Mouse (Mus musculus) heart, embryonic 12.5 days (tissue): ENCODE measurements around the gene Adgrl3. TPM values are rescaled to one million over a fixed set of nuclear protein-coding genes. Genes with fewer than 3 reads are reported as not detected.

Experiments
- ATAC-seq: fragments of 200-750 bp; cut with Nextera tagmentation; 2 replicates; pipeline ENCODE4 v1.8.0; 2017; ENCODE audit warnings: moderate TSS enrichment, moderate library complexity; ENCODE audit not compliant: insufficient number of reproducible peaks, low FRiP score
- H3K27ac ChIP-seq: fragments of 300-500 bp; sonication (generic); 2 replicates; pipeline ENCODE4 v1.5.1; 2016; ENCODE audit warnings: mild to moderate bottlenecking, moderate library complexity; ENCODE audit not compliant: poor library complexity, severe bottlenecking
- H3K27me3 ChIP-seq: fragments of 300-500 bp; sonication (generic); replicated peaks from 2 replicates; pipeline ENCODE4 v1.6.1; 2016; ENCODE audit warnings: mild to moderate bottlenecking, moderate library complexity
- H3K36me3 ChIP-seq: fragments of 300-500 bp; sonication (generic); 2 replicates; pipeline ENCODE4 v1.6.1; 2016; ENCODE audit warnings: mild to moderate bottlenecking, moderate library complexity
- H3K4me1 ChIP-seq: fragments of 300-500 bp; sonication (generic); replicated peaks from 2 replicates; pipeline ENCODE4 v1.6.1; 2016; ENCODE audit warnings: mild to moderate bottlenecking
- H3K4me2 ChIP-seq: fragments of 300-500 bp; sonication (generic); 2 replicates; pipeline ENCODE4 v1.6.1; 2016; ENCODE audit warnings: mild to moderate bottlenecking, moderate library complexity
- H3K4me3 ChIP-seq: fragments of 300-500 bp; sonication (generic); 2 replicates; pipeline ENCODE4 v1.5.1; 2016; ENCODE audit warnings: mild to moderate bottlenecking
- H3K9ac ChIP-seq: fragments of 300-500 bp; sonication (generic); 2 replicates; pipeline ENCODE4 v1.6.1; 2016; ENCODE audit warnings: mild to moderate bottlenecking, moderate library complexity
- H3K9me3 ChIP-seq: fragments of 300-500 bp; sonication (generic); replicated peaks from 2 replicates; pipeline ENCODE4 v1.6.1; 2016; ENCODE audit warnings: mild to moderate bottlenecking, moderate library complexity
- WGBS: fragments of 180-500 bp; shearing (Covaris S2); methylation state at CpG from one replicate; pipeline ENCODE4 v1.1.7; 2016; 5-methylcytosine and 5-hydroxymethylcytosine counted together
- polyA plus RNA-seq: library from polyadenylated mRNA; unstranded; fragments of >200 nt; fragmentation: Nextera tagmentation; extraction: Ambion mirVana; gene quantifications from 2 replicates; pipeline ENCODE4 v1.2.1, GENCODE M21; 2016

Gene Adgrl3
- polyA plus RNA-seq, 1 experiment from 2014 or later: 9.2 TPM

DNA sequence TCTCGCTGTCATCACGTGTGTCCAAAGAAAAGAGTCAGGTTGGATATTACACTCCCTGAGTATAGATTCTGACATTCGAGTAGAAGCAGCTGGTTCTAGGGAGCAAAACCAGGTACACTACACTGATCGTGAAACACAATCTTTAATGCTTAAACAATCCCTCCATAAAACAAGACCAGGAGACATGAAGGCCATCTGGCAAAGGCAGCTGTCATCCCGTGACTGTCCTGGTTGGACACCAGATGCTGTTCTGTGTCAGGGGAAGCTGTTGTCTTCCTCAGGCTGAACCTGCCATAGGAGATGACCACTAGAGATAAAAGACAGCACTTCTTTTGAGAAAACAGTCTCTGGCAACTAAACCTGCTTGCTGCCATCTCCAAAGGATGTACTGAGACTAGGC lies 228.8 kb downstream of the Adgrl3 start:
- no peak overlapping the region for H3K4me2 ChIP-seq
- no peaks in the 10 kb centered on the region for H3K9me3 ChIP-seq
- H3K27me3 ChIP-seq: no peaks in the 10 kb centered on the region
- no peak overlapping the region for H3K4me3 ChIP-seq
- H3K36me3 ChIP-seq: no peaks in the 10 kb centered on the region
- no peaks in the 10 kb centered on the region for H3K4me1 ChIP-seq
- no peak for ATAC-seq
- WGBS: 71% methylated on average over 5 of the region's 5 CpGs
- H3K9ac ChIP-seq: no peak overlapping the region
- no peak overlapping the region for H3K27ac ChIP-seq

DNA sequence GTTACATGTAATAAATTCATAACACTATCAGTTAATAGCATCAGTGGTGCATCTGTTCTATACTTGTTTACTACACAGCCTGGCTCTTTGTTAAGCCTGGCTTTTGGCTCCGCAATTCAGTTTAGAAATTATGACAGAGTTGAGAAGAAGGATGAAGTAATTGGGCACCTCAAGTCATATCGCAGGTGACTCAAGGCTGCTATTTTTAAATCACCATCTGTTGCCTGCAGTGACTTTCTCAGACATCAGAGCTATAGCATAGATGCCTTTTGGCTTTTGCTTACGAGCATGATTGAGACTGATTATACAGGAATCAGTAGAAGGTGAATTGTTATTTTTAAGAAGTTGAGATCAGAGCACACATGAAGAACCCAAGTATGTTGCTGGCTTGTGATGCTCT lies 236.2 kb downstream of the Adgrl3 start:
- no peak overlapping the region for H3K27ac ChIP-seq
- H3K36me3 ChIP-seq: no peaks in the 10 kb centered on the region
- H3K4me3 ChIP-seq: no peak overlapping the region
- no peaks in the 10 kb centered on the region for H3K4me1 ChIP-seq
- H3K9me3 ChIP-seq: no peaks in the 10 kb centered on the region
- no peak overlapping the region for H3K9ac ChIP-seq
- WGBS: 80% methylated on average over 3 of the region's 3 CpGs
- H3K27me3 ChIP-seq: no peaks in the 10 kb centered on the region
- ATAC-seq: no peak
- no peak overlapping the region for H3K4me2 ChIP-seq

DNA sequence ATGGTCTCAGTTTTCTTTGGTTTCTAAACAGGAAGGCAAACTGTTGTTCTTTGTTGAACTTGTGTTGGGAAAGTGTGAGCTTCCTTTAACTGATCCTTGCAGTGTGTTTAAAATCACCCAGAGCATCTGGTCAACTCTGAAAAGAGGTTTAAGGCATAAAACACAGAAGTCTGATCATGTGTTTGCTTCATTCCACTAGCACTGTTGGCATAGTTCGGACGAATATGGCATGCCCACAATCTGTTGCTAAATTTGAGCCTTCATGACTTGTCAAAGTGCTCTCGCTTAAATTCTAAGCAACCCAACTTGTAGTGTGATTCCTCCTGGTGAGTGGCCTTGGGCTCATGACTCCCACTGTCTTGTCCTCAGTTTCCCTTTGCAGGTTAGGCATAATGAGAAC lies 249.8 kb downstream of the Adgrl3 start:
- 66% methylated on average over 3 of the region's 3 CpGs for WGBS
- no peaks in the 10 kb centered on the region for H3K36me3 ChIP-seq
- ATAC-seq: no peak
- H3K9me3 ChIP-seq: no peaks in the 10 kb centered on the region
- H3K27me3 ChIP-seq: no peaks in the 10 kb centered on the region
- 0 out of 2 replicates have a peak, but pooled peaks cover 3% of the 10 kb centered on the region for H3K4me1 ChIP-seq
- no peak overlapping the region for H3K9ac ChIP-seq
- H3K4me2 ChIP-seq: no peak overlapping the region
- no peak overlapping the region for H3K4me3 ChIP-seq
- H3K27ac ChIP-seq: no peak overlapping the region

DNA sequence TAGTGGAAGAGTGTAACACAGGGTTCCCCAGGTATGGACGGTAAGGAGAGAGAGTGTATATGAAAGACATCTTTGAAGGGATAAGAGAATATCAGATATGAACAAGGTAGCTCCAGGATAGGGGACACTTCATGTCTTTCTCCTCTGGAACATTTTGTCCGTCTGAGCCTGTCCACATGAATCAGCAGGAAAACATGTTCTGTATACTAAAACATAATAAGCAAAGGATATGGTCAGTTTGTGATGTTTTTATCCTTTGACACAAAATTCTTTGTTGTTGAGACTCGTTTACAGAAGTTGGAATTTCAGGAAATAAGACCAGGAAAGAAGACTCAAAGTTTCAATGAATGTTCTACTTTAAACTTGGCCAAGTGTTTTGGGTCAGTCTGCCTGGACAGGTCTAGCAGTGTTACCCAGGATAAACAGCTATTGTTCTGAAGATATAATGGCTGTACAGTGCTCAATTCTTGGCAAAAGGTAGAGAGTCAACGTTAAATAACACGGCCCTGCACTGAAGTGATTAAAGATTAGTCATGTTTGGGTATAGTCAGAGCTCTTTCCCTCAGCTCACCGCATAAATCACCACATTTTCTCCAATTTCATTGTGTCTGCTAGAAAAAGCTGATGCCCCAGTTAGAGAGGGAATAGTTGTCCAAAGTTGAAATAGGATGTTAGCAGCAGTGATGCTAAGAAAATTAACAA lies 255.6 kb downstream of the Adgrl3 start:
- Histone ChIP-seq H3K4me2 (no peak overlapping the region), H3K27ac (no peak overlapping the region), H3K27me3 (no peaks in the 10 kb centered on the region), H3K4me1 (no peaks in the 10 kb centered on the region), H3K9me3 (no peaks in the 10 kb centered on the region), H3K4me3 (no peak overlapping the region), H3K36me3 (no peaks in the 10 kb centered on the region), H3K9ac (no peak overlapping the region)
- ATAC-seq: no peak
- WGBS: 58% methylated on average over 6 of the region's 6 CpGs

DNA sequence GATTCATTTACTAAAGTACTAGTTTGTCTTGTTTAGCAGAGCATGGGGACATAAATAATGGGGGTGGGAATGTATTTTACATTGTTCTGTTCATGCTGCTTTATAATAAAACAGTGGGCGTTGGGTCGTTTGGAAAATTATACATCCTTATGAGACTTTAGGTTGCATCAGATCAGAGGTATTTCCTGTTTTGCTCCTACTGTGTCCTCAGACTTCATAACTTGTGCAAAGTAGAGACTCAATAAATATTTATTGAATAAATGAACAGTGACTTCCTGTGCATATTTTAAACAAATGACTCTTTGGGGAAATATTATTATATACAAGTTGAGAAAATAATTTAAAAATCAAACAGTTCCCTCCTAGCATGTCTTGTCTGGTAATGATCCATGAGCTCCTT lies 259.3 kb downstream of the Adgrl3 start:
- no peaks in the 10 kb centered on the region for H3K27me3 ChIP-seq
- no peaks in the 10 kb centered on the region for H3K9me3 ChIP-seq
- no peaks in the 10 kb centered on the region for H3K36me3 ChIP-seq
- H3K4me1 ChIP-seq: no peaks in the 10 kb centered on the region
- no peak overlapping the region for H3K4me2 ChIP-seq
- no peak overlapping the region for H3K27ac ChIP-seq
- 75% methylated on average over 2 of the region's 2 CpGs for WGBS
- no peak overlapping the region for H3K9ac ChIP-seq
- H3K4me3 ChIP-seq: no peak overlapping the region
- ATAC-seq: no peak

DNA sequence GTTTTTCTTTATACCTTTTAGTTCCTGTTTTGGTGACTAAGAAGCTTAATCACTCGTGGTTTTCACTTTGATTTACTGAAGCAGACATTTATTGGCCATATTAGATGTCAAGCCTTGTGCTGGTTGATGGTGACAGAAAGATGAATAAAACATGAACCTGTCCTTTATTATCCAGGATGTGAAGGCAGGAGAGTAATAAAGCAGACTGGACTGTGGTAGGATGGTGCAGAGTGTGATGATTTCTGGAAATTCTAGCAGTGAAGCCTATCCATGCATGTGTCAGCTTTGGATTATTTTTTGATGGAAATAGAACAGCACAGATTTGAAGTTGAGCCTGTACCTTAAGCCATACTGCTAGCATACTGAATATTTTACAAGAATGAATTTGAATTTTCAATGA lies 265.7 kb downstream of the Adgrl3 start:
- Histone ChIP-seq H3K36me3 (no peaks in the 10 kb centered on the region), H3K4me1 (no peaks in the 10 kb centered on the region), H3K9ac (no peak overlapping the region), H3K27me3 (no peaks in the 10 kb centered on the region), H3K4me2 (no peak overlapping the region), H3K4me3 (no peak overlapping the region), H3K27ac (no peak overlapping the region), H3K9me3 (no peaks in the 10 kb centered on the region)
- no peak for ATAC-seq
- WGBS: 51% methylated on average over 1 of the region's 1 CpGs

DNA sequence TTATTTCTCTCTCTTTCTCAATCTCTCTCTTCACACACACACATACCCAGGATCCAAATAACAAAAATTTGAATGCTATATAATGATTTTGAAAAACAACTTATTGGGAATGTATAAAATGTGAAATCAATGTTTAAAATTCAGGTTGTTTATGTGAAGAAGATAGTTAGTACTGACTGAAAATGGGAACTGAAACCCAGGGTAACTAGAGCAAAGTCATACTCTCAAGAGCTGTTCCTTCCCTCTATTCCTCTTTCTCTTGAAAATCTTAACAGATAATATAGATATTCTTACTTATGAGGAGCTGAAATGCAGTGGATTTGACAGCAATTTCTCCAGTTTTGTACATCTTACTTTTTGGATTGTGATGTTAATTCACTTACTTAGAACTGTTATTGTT lies 281.9 kb downstream of the Adgrl3 start:
- H3K27me3 ChIP-seq: no peaks in the 10 kb centered on the region
- no peak overlapping the region for H3K9ac ChIP-seq
- no peaks in the 10 kb centered on the region for H3K36me3 ChIP-seq
- H3K4me3 ChIP-seq: no peak overlapping the region
- H3K27ac ChIP-seq: no peak overlapping the region
- no peak for ATAC-seq
- H3K9me3 ChIP-seq: no peaks in the 10 kb centered on the region
- H3K4me1 ChIP-seq: no peaks in the 10 kb centered on the region
- no peak overlapping the region for H3K4me2 ChIP-seq

DNA sequence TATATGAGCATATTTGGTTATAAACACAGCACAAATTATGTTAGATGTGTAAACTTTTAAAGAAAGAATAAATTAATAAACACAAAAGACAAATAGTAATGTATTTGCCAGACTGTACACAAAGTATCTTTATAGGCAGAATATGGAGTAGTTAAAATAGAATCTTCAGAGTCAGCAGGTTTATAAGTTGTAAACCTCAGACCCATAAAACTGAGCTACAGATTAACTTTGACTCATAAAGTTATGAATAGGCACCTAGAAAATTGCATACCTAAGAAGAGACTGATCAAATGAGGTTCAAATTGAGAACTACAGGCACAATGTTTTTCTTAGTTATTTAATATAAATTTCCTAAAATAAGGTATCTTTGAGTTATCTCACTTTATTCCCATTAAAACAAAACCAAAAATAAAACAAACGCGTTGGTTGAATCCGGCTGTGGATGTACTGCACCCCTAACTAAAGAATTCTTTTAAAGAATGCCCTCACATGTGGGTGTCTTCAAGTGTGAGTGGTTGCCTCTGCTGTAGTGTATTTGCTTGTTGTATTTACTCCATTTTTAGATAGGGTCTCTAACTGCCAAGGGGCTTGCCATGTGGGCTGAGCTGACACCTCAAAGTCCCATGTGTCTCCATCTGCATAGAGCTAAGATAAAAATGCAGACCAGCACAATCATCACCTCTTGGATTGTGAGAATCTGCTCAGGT lies 297.6 kb downstream of the Adgrl3 start:
- ATAC-seq: no peak
- Histone ChIP-seq H3K4me1 (no peaks in the 10 kb centered on the region), H3K4me2 (no peak overlapping the region), H3K36me3 (no peaks in the 10 kb centered on the region), H3K4me3 (no peak overlapping the region), H3K27ac (no peak overlapping the region), H3K9me3 (no peaks in the 10 kb centered on the region), H3K27me3 (no peaks in the 10 kb centered on the region), H3K9ac (no peak overlapping the region)
- 80% methylated on average over 3 of the region's 3 CpGs for WGBS

DNA sequence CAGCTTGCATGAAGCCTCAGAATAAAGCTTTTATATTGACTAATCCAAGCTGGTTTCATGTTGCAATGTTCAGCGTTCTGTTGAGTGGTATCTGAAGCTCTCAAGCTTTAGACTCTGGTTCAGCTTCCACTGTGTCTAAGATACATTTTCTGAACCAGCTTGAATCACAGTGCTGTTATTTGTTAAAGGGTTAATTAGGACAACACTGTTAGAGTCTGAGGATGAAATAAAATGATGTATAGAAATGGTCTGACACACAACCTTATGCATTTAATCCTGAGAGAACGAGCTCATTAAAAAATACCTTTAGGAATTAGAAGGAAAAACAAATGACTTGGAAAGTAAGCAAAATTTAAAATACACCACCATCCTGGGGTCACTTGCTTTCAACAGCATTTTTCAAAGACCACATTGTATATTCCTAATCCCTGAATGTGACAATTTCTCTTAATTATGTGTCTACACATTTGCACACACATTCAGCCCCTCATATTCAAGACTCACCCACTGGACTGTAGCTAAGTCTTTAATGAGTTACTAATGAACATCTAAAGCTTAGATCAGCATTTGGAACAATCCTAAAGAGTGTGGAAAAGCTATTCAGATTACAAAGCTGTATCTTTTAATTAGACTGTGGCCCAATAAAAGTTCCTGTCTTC lies 301.5 kb downstream of the Adgrl3 start:
- 81% methylated on average over 2 of the region's 2 CpGs for WGBS
- no peaks in the 10 kb centered on the region for H3K27me3 ChIP-seq
- H3K27ac ChIP-seq: no peak overlapping the region
- H3K4me3 ChIP-seq: no peak overlapping the region
- no peak overlapping the region for H3K9ac ChIP-seq
- H3K4me2 ChIP-seq: no peak overlapping the region
- no peak for ATAC-seq
- H3K9me3 ChIP-seq: no peaks in the 10 kb centered on the region
- no peaks in the 10 kb centered on the region for H3K36me3 ChIP-seq
- H3K4me1 ChIP-seq: no peaks in the 10 kb centered on the region

DNA sequence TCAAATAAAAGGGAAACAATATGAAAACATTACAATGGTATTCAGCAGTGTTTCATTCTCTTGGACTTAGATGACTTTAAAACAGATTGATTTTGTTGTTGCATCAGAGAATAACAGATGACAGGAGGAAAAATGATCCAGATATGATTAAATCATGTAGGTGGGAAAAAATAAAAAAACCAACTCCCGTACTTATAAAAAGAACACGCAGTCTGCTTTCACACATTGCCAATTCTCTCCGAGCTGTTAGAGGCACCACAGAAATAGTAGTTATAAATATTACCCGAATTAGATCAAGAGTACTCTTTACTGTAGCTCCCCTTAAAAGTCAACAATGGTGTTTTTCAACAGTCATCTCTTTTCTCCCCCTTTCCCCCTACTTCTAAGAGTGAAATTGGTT lies 302.1 kb downstream of the Adgrl3 start:
- Histone ChIP-seq H3K27ac (no peak overlapping the region), H3K4me1 (no peaks in the 10 kb centered on the region), H3K9ac (no peak overlapping the region), H3K4me2 (no peak overlapping the region), H3K4me3 (no peak overlapping the region), H3K9me3 (no peaks in the 10 kb centered on the region), H3K27me3 (no peaks in the 10 kb centered on the region), H3K36me3 (no peaks in the 10 kb centered on the region)
- 82% methylated on average over 4 of the region's 4 CpGs for WGBS
- ATAC-seq: no peak

DNA sequence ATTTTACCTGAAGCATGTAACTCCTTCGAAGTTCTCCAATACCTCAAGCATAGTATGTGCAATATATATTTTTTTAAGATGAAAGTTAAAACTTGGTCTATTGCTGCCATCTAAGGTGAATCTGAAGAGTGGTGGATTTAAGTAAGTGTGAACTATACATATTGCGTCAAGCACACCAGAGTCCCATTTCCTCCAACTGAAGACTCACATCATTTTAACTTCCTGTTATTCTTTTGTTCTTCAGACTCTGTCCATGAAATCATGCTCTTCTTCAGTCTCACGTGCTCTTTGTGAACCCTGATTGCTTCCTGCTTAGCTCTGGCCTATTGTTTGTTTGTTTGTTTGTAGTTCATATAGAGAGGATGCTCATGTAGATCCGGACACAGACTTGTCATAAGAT lies 307.0 kb downstream of the Adgrl3 start:
- H3K4me2 ChIP-seq: no peak overlapping the region
- no peak overlapping the region for H3K9ac ChIP-seq
- H3K4me3 ChIP-seq: no peak overlapping the region
- 74% methylated on average over 4 of the region's 4 CpGs for WGBS
- peaks cover 5% of the 10 kb centered on the region for H3K4me1 ChIP-seq
- H3K36me3 ChIP-seq: no peaks in the 10 kb centered on the region
- no peaks in the 10 kb centered on the region for H3K9me3 ChIP-seq
- no peaks in the 10 kb centered on the region for H3K27me3 ChIP-seq
- ATAC-seq: no peak
- H3K27ac ChIP-seq: no peak overlapping the region
